Mouse (Mus musculus) liver, postnatal 0 days (tissue): ENCODE data around the gene Flrt1.

ENCODE experiments used
- CTCF ChIP-seq: sonication (generic); IDR thresholded peaks from 2 replicates; pipeline ENCODE4 v1.5.1; 2016; ENCODE audit warnings: antibody characterized with exemption, low read depth
- EP300 ChIP-seq: IDR thresholded peaks from 2 replicates; pipeline ENCODE4 v1.6.1; 2016; ENCODE audit warnings: antibody characterized with exemption, low read depth, mild to moderate bottlenecking

DNA sequence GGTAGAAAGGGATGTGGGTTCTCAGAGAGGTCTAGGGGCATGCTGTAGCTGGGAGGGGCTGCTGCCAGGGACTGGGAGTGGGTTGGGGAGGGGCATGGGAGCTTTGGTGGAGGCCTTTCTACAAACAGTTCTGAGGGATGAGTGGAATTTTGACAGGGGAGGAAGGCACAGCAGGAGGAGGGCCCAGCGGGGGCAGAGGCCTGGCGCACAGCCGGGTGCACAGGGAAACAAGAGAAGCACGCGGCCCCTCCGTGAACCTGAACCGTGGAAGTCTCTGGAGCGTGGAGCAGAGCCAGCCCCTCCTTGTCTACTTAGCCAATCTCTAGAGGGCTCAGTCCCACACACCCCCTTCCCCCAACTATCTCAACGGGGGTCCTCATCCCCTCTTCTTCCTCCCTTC lies 30.0 kb upstream of the Flrt1 start:
- no peak for TF ChIP-seq EP300
- TF ChIP-seq CTCF, result no peak
